Mouse (Mus musculus): ENCODE measurements around the gene Tbx20. TPM values are rescaled to one million over a fixed set of nuclear protein-coding genes. Genes with fewer than 3 reads are reported as not detected.

Tbx20 gene
- polyA plus RNA-seq, 1 experiment from 2014 or later = 0.10 TPM

- Histone ChIP-seq H3K4me2 (peak overlapping the region; percentile 22), H3K4me3 (0 out of 2 replicates have a peak overlapping the region, but pooled peaks have one; percentile 1), H3K4me1 (peaks cover 28% of the 10 kb centered on the region), H3K9ac (no peak overlapping the region), H3K9me3 (no peaks in the 10 kb centered on the region; the same call in 1 of the 2 replicates), H3K36me3 (no peaks in the 10 kb centered on the region), H3K27ac (no peak overlapping the region), H3K27me3 (peaks cover 99% of the 10 kb centered on the region)
- no peak for ATAC-seq (ENCODE audit: insufficient number of reproducible peaks, insufficient read depth, low FRiP score, low TSS enrichment, low read depth)
- 1% methylated on average over 37 of the region's 37 CpGs for WGBS
Measured at GRCm38 (mm10) chr9:24777176-24777895, 3.2 kb upstream of the Tbx20 start.

DNA sequence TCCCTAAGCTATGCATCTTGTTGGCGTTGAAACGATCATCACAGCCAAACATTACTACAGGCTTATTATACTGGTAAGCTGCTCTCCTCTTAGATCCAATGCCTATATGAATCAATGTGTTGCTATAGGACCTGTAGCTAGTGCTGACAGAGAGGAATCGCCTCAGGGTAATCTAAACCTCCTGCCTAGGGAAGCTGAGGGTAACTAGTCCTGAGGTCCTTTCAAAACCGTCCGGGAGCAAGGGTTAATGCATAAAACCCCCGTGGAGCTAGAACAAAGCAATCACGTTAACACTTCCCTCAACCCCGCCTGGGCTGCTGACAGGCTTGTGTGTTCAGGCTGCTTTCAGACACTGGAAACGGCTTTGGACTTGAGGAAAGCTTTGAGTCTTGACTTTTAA, 2.4 kb upstream of the Tbx20 start:
- no peak overlapping the region for H3K9ac ChIP-seq
- no peak for ATAC-seq (ENCODE audit: insufficient number of reproducible peaks, insufficient read depth, low FRiP score, low TSS enrichment, low read depth)
- WGBS = under 1% methylated on average over 9 of the region's 9 CpGs
- H3K4me2 ChIP-seq = no peak overlapping the region
- H3K4me3 ChIP-seq = no peak overlapping the region
- peaks cover 99% of the 10 kb centered on the region for H3K27me3 ChIP-seq
- H3K9me3 ChIP-seq = no peaks in the 10 kb centered on the region; the same call in 1 of the 2 replicates
- H3K36me3 ChIP-seq = no peaks in the 10 kb centered on the region
- peaks cover 28% of the 10 kb centered on the region for H3K4me1 ChIP-seq
- no peak overlapping the region for H3K27ac ChIP-seq

GRCm38 (mm10) chr9:24775567-24775966, 1.5 kb upstream of the Tbx20 start:
- 4% methylated on average over 1 of the region's 1 CpGs for WGBS
- ATAC-seq (ENCODE audit: insufficient number of reproducible peaks, insufficient read depth, low FRiP score, low TSS enrichment, low read depth) = no peak
- Histone ChIP-seq H3K36me3 (no peaks in the 10 kb centered on the region), H3K9ac (no peak overlapping the region), H3K4me3 (no peak overlapping the region), H3K4me2 (no peak overlapping the region), H3K9me3 (no peaks in the 10 kb centered on the region; the same call in 1 of the 2 replicates), H3K27me3 (peaks cover 99% of the 10 kb centered on the region), H3K27ac (no peak overlapping the region), H3K4me1 (peaks cover 24% of the 10 kb centered on the region)

DNA sequence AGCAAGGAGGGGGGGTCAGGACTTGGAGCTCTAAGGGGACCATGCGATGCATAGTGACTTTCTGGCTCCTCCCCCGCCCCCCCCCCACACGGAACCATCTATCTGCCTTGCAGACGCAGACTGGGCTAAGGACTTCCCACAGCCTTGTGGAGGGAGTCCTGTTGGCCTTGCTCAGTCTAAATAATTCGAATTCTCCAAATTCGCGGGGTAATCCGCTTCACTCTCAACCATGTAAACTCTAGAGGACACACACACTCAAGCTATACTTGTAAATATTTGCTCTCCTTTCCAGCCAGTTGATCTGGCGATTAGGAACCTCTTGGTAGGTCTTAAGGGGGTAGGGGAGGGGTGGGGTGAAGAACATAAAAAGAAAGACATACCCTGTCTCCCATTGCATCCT, 898 bp upstream of the Tbx20 start:
- no peaks in the 10 kb centered on the region; the same call in 1 of the 2 replicates for H3K9me3 ChIP-seq
- no peaks in the 10 kb centered on the region for H3K36me3 ChIP-seq
- WGBS = under 1% methylated on average over 9 of the region's 9 CpGs
- no peak overlapping the region for H3K4me2 ChIP-seq
- peaks cover 29% of the 10 kb centered on the region for H3K4me1 ChIP-seq
- H3K27me3 ChIP-seq = peaks cover 99% of the 10 kb centered on the region
- H3K27ac ChIP-seq = no peak overlapping the region
- no peak overlapping the region for H3K9ac ChIP-seq
- no peak overlapping the region for H3K4me3 ChIP-seq
- ATAC-seq (ENCODE audit: insufficient number of reproducible peaks, insufficient read depth, low FRiP score, low TSS enrichment, low read depth) = no peak

- Histone ChIP-seq H3K4me2 (peak overlapping the region; percentile 58), H3K4me1 (peaks cover 31% of the 10 kb centered on the region), H3K27ac (no peak overlapping the region), H3K36me3 (no peaks in the 10 kb centered on the region), H3K27me3 (peaks cover 95% of the 10 kb centered on the region), H3K4me3 (peak overlapping the region; percentile 40), H3K9me3 (no peaks in the 10 kb centered on the region; the same call in 1 of the 2 replicates), H3K9ac (no peak overlapping the region)
- WGBS = under 1% methylated on average over 19 of the region's 19 CpGs
- ATAC-seq (ENCODE audit: insufficient number of reproducible peaks, insufficient read depth, low FRiP score, low TSS enrichment, low read depth) = no peak
Measured at GRCm38 (mm10) chr9:24773669-24774068, 434 bp downstream of the Tbx20 start.

GRCm38 (mm10) chr9:24773171-24773570, 932 bp downstream of the Tbx20 start:
- H3K27me3 ChIP-seq = peaks cover 95% of the 10 kb centered on the region
- ATAC-seq (ENCODE audit: insufficient number of reproducible peaks, insufficient read depth, low FRiP score, low TSS enrichment, low read depth) = no peak
- no peaks in the 10 kb centered on the region; the same call in 1 of the 2 replicates for H3K9me3 ChIP-seq
- H3K4me2 ChIP-seq = no peak overlapping the region
- H3K4me3 ChIP-seq = no peak overlapping the region
- H3K36me3 ChIP-seq = no peaks in the 10 kb centered on the region
- WGBS = 2% methylated on average over 9 of the region's 9 CpGs
- H3K4me1 ChIP-seq = peaks cover 31% of the 10 kb centered on the region
- no peak overlapping the region for H3K27ac ChIP-seq
- H3K9ac ChIP-seq = no peak overlapping the region

DNA sequence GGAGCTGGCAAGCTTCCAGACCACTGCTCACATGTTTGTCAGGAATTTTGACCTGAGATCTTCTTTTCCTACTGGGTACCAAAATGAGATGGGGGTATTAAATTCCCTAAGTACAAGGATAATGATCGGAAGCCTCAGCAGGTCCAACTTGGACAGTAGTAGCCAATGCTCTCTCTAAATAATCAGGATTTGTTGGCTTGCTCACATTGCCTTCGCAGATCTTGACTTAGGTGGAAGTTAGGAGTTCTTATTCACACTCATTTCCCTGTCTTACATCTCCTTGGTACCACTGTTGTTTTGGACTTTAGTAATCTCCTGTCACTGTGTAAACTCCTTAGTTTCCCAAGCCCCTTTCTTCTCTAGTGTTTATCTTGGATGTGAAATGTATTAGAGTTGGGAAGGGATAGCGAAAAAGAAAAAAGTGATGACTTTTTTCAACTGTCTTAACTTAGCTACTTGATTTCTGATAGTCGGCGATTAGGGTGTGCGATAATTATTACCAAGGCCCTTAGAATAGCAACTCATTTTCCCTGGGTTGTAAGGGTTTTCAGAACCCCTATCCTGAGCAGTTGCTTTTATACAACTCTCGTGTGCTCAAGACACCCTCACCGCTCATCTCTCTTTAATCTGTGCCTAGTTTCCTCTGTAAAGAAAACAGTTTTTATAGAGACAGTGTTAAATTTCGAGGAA, 1.5 kb downstream of the Tbx20 start:
- H3K4me2 ChIP-seq = no peak overlapping the region
- 4% methylated on average over 9 of the region's 9 CpGs for WGBS
- H3K27ac ChIP-seq = no peak overlapping the region
- H3K9me3 ChIP-seq = no peaks in the 10 kb centered on the region; the same call in 1 of the 2 replicates
- H3K27me3 ChIP-seq = peaks cover 95% of the 10 kb centered on the region
- peaks cover 25% of the 10 kb centered on the region for H3K4me1 ChIP-seq
- H3K9ac ChIP-seq = no peak overlapping the region
- ATAC-seq (ENCODE audit: insufficient number of reproducible peaks, insufficient read depth, low FRiP score, low TSS enrichment, low read depth) = no peak
- no peaks in the 10 kb centered on the region for H3K36me3 ChIP-seq
- no peak overlapping the region for H3K4me3 ChIP-seq

DNA sequence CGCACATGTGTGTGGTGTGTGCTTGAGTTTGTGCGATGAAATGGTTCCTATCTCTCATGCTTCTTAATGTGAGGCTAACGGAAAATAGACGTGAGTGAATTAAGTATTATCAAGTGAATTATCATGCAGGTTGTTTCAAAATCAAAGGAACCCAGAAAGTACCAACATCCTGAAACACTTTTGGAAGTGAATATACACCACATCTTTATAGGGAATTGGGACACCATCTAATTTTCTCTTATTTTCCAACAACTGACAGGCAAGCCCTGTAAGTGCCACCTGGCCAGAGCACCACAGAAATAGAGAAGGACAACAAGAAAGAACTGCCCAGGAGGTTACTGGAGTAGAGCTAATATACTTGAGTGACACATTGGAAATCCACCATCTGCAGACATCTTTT, 2.4 kb downstream of the Tbx20 start:
- Histone ChIP-seq H3K9me3 (no peaks in the 10 kb centered on the region; the same call in 1 of the 2 replicates), H3K4me1 (peaks cover 21% of the 10 kb centered on the region), H3K27ac (no peak overlapping the region), H3K4me2 (no peak overlapping the region), H3K9ac (no peak overlapping the region), H3K27me3 (peaks cover 93% of the 10 kb centered on the region), H3K4me3 (no peak overlapping the region), H3K36me3 (no peaks in the 10 kb centered on the region)
- WGBS = 13% methylated on average over 4 of the region's 4 CpGs
- ATAC-seq (ENCODE audit: insufficient number of reproducible peaks, insufficient read depth, low FRiP score, low TSS enrichment, low read depth) = no peak

DNA sequence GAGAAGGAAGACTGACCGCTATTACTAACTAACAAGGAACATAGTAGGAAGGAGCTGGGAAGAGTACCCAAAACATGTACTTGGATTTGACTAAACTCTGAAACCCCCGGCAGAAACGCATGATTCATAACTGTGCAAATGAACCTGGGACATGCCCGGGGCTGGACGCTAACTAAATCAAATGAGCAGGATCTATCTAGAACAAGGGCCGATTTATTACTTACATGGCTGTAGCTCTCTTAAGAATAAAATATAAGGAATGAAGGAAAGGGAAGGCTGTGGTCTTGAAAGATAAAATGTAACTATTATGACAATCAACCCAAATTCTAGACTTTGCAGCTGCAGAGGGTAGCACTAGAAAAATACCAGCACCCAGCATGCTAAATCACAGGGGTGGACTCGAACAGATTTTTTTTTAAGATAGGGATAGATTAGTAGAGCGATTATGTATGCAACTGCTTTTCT, 3.1 kb downstream of the Tbx20 start:
- 3% methylated on average over 8 of the region's 8 CpGs for WGBS
- H3K9me3 ChIP-seq = no peaks in the 10 kb centered on the region; the same call in 1 of the 2 replicates
- ATAC-seq (ENCODE audit: insufficient number of reproducible peaks, insufficient read depth, low FRiP score, low TSS enrichment, low read depth) = no peak
- H3K27me3 ChIP-seq = peaks cover 91% of the 10 kb centered on the region
- H3K4me2 ChIP-seq = no peak overlapping the region
- no peak overlapping the region for H3K27ac ChIP-seq
- H3K9ac ChIP-seq = no peak overlapping the region
- H3K4me3 ChIP-seq = no peak overlapping the region
- no peaks in the 10 kb centered on the region for H3K36me3 ChIP-seq
- H3K4me1 ChIP-seq = peaks cover 21% of the 10 kb centered on the region

GRCm38 (mm10) chr9:24770149-24770940, 3.8 kb downstream of the Tbx20 start:
- H3K9me3 ChIP-seq = no peaks in the 10 kb centered on the region; the same call in 1 of the 2 replicates
- no peak for ATAC-seq (ENCODE audit: insufficient number of reproducible peaks, insufficient read depth, low FRiP score, low TSS enrichment, low read depth)
- H3K27ac ChIP-seq = no peak overlapping the region
- no peak overlapping the region for H3K9ac ChIP-seq
- H3K4me2 ChIP-seq = peak overlapping the region; percentile 43
- peak overlapping the region; percentile 25 for H3K4me3 ChIP-seq
- H3K4me1 ChIP-seq = peaks cover 21% of the 10 kb centered on the region
- under 1% methylated on average over 41 of the region's 41 CpGs for WGBS
- no peaks in the 10 kb centered on the region for H3K36me3 ChIP-seq
- H3K27me3 ChIP-seq = peaks cover 92% of the 10 kb centered on the region

DNA sequence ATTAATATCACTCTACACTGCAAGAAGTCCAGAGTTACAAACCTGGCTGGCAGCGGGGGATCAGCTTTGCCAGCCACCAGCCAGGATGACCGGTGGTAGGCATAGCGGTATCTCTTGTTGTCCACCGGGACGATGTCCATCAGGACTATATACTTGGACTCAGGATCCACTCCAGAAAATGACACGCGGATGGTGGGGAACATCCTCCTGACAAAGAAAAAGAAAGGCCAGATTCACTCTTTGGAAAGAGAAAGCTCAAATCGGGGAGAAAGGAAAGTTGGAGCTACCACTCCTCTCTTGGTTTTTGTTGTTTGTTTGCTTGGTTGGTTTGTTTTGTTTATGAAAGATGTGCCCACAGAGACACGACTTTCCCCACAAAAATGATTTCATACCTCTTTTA, 4.5 kb downstream of the Tbx20 start:
- no peak overlapping the region for H3K27ac ChIP-seq
- 7% methylated on average over 9 of the region's 9 CpGs for WGBS
- no peak for ATAC-seq (ENCODE audit: insufficient number of reproducible peaks, insufficient read depth, low FRiP score, low TSS enrichment, low read depth)
- peaks cover 92% of the 10 kb centered on the region for H3K27me3 ChIP-seq
- H3K36me3 ChIP-seq = no peaks in the 10 kb centered on the region
- no peak overlapping the region for H3K4me2 ChIP-seq
- no peak overlapping the region for H3K4me3 ChIP-seq
- no peaks in the 10 kb centered on the region; the same call in 1 of the 2 replicates for H3K9me3 ChIP-seq
- H3K4me1 ChIP-seq = peaks cover 21% of the 10 kb centered on the region
- H3K9ac ChIP-seq = no peak overlapping the region

All from embryonic facial prominence, embryonic 13.5 days (tissue).